Mouse (Mus musculus) neural tube, embryonic 12.5 days (tissue): ENCODE data around the gene Tmem222. TPM values are rescaled to one million over a fixed set of nuclear protein-coding genes. Genes with fewer than 3 reads are reported as not detected.

Source experiments
- ATAC-seq: fragments of 200-750 bp; cut with Nextera tagmentation; 2 replicates; pipeline ENCODE4 v1.8.0; 2017; ENCODE audit warnings: low read depth, mild to moderate bottlenecking, moderate TSS enrichment, moderate library complexity; ENCODE audit not compliant: low FRiP score
- H3K27ac ChIP-seq: fragments of 300-500 bp; sonication (generic); 2 replicates; pipeline ENCODE4 v1.5.1; 2016
- H3K27me3 ChIP-seq: fragments of 300-500 bp; sonication (generic); replicated peaks from 2 replicates; pipeline ENCODE4 v1.6.1; 2016; ENCODE audit warnings: mild to moderate bottlenecking
- H3K36me3 ChIP-seq: fragments of 300-500 bp; sonication (generic); 2 replicates; pipeline ENCODE4 v1.6.1; 2016; ENCODE audit warnings: mild to moderate bottlenecking
- H3K4me1 ChIP-seq: fragments of 300-500 bp; sonication (generic); 2 replicates; pipeline ENCODE4 v1.6.1; 2016
- H3K4me2 ChIP-seq: fragments of 300-500 bp; sonication (generic); replicated peaks from 2 replicates; pipeline ENCODE4 v1.6.1; 2016; ENCODE audit warnings: mild to moderate bottlenecking
- H3K4me3 ChIP-seq: fragments of 300-500 bp; sonication (generic); 2 replicates; pipeline ENCODE4 v1.5.1; 2016
- H3K9ac ChIP-seq: fragments of 300-500 bp; sonication (generic); 2 replicates; pipeline ENCODE4 v1.6.1; 2016; ENCODE audit warnings: mild to moderate bottlenecking
- H3K9me3 ChIP-seq: fragments of 300-500 bp; sonication (generic); 2 replicates; pipeline ENCODE4 v1.6.1; 2016; ENCODE audit warnings: mild to moderate bottlenecking
- WGBS: fragments of 180-500 bp; shearing (Covaris S2); methylation state at CpG from one replicate; pipeline ENCODE4 v1.1.7; 2016; 5-methylcytosine and 5-hydroxymethylcytosine counted together
- polyA plus RNA-seq: library from polyadenylated mRNA; unstranded; fragments of >200 nt; fragmentation: Nextera tagmentation; extraction: Ambion mirVana; gene quantifications from 2 replicates; pipeline ENCODE4 v1.2.1, GENCODE M21; 2016

The Tmem222 gene
- polyA plus RNA-seq, 1 experiment from 2014 or later: 82.0 TPM

DNA sequence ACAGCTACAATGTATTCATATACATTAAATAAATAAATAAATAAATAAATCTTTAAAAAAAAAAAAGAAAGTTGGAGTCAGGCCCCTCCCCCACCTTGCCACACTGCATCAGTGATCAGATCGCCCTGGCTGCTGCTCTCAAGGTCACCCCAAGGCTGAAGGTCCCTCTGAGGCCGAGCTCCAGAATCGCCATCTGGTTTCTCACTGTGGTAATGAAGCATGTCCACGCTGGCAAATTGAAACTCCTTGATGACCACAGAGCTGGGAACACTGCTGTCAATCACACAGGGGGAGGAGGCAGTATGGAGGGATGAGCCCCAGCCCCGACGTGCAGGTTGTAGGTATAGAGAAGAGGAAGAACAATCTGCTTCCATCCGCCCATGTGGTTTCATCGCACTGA lies 50.0 kb downstream of the Tmem222 start:
- WGBS: 46% methylated on average over 8 of the region's 8 CpGs
- peaks cover 4% of the 10 kb centered on the region; the same call in 1 of the 2 replicates for H3K4me1 ChIP-seq
- H3K4me2 ChIP-seq: no peak overlapping the region
- no peak overlapping the region for H3K9ac ChIP-seq
- H3K27me3 ChIP-seq: no peaks in the 10 kb centered on the region
- no peaks in the 10 kb centered on the region for H3K36me3 ChIP-seq
- ATAC-seq: no peak
- no peak overlapping the region for H3K4me3 ChIP-seq
- H3K9me3 ChIP-seq: no peaks in the 10 kb centered on the region
- H3K27ac ChIP-seq: no peak overlapping the region

DNA sequence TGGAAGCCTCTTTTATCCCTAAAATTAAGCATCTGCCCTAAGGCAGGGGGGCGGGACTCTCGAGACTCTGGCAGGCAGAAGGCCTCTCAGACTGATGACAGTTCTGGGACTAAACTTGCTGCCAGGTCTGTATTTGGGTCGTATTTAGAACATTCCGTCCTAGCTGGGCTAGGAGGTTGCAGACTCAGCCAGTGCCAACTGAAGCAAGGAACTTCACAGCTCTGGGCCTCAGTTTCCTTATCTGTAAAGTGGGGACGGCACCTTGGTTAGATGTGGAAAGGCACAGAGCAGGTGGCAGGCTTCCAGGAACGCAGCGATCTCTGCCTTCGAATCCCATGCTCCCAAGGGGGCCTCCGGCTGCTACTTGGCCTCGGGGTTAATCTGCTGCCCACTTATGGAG lies 51.5 kb downstream of the Tmem222 start:
- no peak for ATAC-seq
- Histone ChIP-seq H3K9me3 (no peaks in the 10 kb centered on the region), H3K36me3 (no peaks in the 10 kb centered on the region), H3K27ac (no peak overlapping the region), H3K4me2 (no peak overlapping the region), H3K4me1 (peaks cover 4% of the 10 kb centered on the region; the same call in 1 of the 2 replicates), H3K4me3 (no peak overlapping the region), H3K27me3 (peaks cover 14% of the 10 kb centered on the region), H3K9ac (no peak overlapping the region)
- 76% methylated on average over 10 of the region's 10 CpGs for WGBS

DNA sequence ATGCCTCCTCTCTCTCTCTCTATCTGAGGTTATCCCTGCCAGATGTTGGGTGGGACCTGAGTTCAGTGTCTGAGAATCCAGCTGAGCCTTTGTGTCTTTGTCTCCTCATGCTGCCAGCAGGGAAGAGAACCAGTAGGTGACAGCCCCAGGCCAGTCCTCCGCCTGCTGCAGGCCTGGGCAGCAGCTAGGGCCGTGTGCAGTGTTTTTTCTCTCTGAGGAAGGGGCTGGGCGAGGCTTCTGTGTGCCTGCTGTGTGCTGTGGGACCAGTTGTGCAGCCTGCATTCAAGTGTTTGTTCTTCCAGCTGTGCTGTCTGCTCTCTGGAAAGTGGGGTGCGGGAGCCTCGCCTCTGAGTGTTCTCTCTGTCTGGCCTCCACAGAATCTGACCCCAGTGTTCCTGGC lies 53.7 kb downstream of the Tmem222 start:
- Histone ChIP-seq H3K9me3 (no peaks in the 10 kb centered on the region), H3K4me3 (no peak overlapping the region), H3K27me3 (peaks cover 30% of the 10 kb centered on the region), H3K9ac (no peak overlapping the region), H3K4me2 (no peak overlapping the region), H3K27ac (no peak overlapping the region), H3K36me3 (no peaks in the 10 kb centered on the region), H3K4me1 (peaks cover 11% of the 10 kb centered on the region; the same call in 1 of the 2 replicates)
- WGBS: 45% methylated on average over 5 of the region's 5 CpGs
- ATAC-seq: no peak

DNA sequence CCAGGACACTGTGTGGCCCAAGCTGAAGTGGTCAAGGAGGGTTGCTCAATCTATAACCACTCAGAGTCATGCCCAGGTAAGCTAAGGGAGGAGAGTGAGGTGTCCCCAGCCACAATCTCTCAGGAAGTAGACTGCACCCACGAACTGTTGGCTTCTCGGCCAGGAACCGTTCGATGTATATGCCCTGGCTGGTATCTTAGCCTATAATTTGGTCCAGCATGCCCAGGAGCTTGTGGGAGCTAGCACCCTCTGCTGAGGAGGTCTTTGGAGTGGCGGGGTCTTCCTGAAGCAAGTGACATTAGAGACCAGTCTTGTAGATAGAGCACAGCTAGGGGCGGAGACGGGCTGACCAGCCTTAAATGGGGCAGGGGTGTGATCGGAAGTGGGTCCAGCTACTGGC lies 55.9 kb downstream of the Tmem222 start:
- H3K27ac ChIP-seq: no peak overlapping the region
- ATAC-seq: no peak
- H3K4me2 ChIP-seq: no peak overlapping the region
- no peak overlapping the region for H3K9ac ChIP-seq
- H3K36me3 ChIP-seq: no peaks in the 10 kb centered on the region
- peaks cover 11% of the 10 kb centered on the region; the same call in 1 of the 2 replicates for H3K4me1 ChIP-seq
- WGBS: 86% methylated on average over 8 of the region's 8 CpGs
- H3K9me3 ChIP-seq: no peaks in the 10 kb centered on the region
- no peak overlapping the region for H3K4me3 ChIP-seq
- H3K27me3 ChIP-seq: peaks cover 30% of the 10 kb centered on the region

DNA sequence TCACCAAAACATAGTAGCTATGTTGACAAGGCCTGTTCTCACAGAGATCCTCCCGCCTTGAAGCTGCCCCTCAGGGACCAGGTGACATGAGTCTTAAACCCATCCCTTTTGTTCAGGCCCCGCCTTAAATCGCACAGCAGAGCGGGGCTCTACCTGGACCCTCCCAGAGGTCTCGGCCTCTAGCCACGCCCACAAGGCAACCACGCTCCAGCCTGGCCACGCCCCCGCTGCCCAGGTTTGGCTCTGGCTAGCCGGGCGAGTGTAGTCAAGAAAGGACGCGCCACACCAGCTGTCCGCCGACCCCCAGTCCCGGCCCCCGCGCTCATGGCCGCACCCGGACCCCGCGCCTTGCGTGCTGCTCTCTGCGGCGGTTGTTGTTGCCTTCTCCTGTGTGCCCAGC lies 56.9 kb downstream of the Tmem222 start:
- H3K4me3 ChIP-seq: 0 out of 2 replicates have a peak overlapping the region, but pooled peaks have one; percentile 9
- H3K9ac ChIP-seq: no peak overlapping the region
- no peak overlapping the region for H3K27ac ChIP-seq
- ATAC-seq: no peak
- no peaks in the 10 kb centered on the region for H3K9me3 ChIP-seq
- peak overlapping the region; percentile 60 for H3K4me2 ChIP-seq
- 3% methylated on average over 25 of the region's 25 CpGs for WGBS
- H3K27me3 ChIP-seq: peaks cover 30% of the 10 kb centered on the region
- no peaks in the 10 kb centered on the region for H3K36me3 ChIP-seq
- H3K4me1 ChIP-seq: peaks cover 11% of the 10 kb centered on the region; the same call in 1 of the 2 replicates

DNA sequence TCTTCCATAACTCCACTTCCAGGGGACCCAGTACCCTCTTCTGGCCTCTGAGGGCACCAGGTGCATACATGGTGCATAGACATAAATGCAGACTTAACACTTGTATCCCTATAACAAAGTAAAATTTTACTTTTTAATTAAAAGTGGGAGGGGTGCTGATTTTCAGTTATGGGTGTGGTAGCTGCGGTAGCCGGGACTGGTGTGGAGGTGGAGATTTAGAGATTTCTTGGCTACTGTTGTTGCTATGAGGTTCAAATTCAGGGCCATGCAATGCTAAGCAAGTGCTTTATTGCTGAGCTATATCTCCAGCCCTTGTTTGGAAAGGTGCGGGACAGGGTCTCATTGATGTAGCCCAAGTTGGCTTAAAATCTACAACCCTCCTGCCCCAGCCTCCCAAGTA lies 58.8 kb downstream of the Tmem222 start:
- H3K27me3 ChIP-seq: peaks cover 39% of the 10 kb centered on the region
- H3K4me2 ChIP-seq: no peak overlapping the region
- peaks cover 8% of the 10 kb centered on the region for H3K4me1 ChIP-seq
- no peaks in the 10 kb centered on the region for H3K9me3 ChIP-seq
- no peak overlapping the region for H3K9ac ChIP-seq
- H3K27ac ChIP-seq: no peak overlapping the region
- WGBS: 94% methylated on average over 3 of the region's 3 CpGs
- H3K36me3 ChIP-seq: no peaks in the 10 kb centered on the region
- ATAC-seq: no peak
- no peak overlapping the region for H3K4me3 ChIP-seq

DNA sequence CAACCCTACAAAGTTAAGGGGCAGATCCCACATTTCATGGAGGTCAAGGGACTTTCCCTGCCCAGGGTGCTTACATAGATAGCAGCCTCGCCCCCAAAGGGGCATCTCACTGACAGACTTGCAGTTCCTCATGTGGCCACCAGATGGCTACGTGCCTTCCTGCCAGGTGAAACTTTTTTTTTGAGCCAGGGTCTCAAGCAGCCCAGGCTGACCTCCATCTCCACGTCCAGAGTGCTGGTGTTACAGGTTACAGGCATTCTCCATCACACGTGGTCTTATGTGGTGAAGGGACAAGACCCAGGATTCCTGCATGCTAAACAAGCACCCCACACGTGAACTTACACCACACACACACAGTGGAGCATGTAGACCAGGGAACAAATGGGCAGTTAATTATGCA lies 60.0 kb downstream of the Tmem222 start:
- no peak overlapping the region for H3K27ac ChIP-seq
- H3K9me3 ChIP-seq: no peaks in the 10 kb centered on the region
- no peak for ATAC-seq
- H3K27me3 ChIP-seq: peaks cover 50% of the 10 kb centered on the region
- no peaks in the 10 kb centered on the region for H3K36me3 ChIP-seq
- peaks cover 18% of the 10 kb centered on the region for H3K4me1 ChIP-seq
- WGBS: 2% methylated on average over 5 of the region's 5 CpGs
- no peak overlapping the region for H3K4me3 ChIP-seq
- no peak overlapping the region for H3K9ac ChIP-seq
- H3K4me2 ChIP-seq: no peak overlapping the region

Other genes with a start within 250 kb of the Tmem222 start
- 30.5 and 48.9 TPM in 2 replicates for gene Wasf2, start 147.3 kb downstream of the Tmem222 start, polyA plus RNA-seq
- 0.42 and 0.79 TPM in 2 replicates for gene Cd164l2, start 65.7 kb downstream of the Tmem222 start, polyA plus RNA-seq
- 0.38 and 0.74 TPM in 2 replicates for gene Gpr3, start 65.3 kb downstream of the Tmem222 start, polyA plus RNA-seq
- gene Map3k6, start 37.0 kb downstream of the Tmem222 start, polyA plus RNA-seq: 2.1 and 3.2 TPM in 2 replicates
- 0.66 and 0.73 TPM in 2 replicates for gene Sytl1, start 14.7 kb downstream of the Tmem222 start, polyA plus RNA-seq
- 22.3 and 28.3 TPM in 2 replicates for gene Wdtc1, start 75.7 kb upstream of the Tmem222 start, polyA plus RNA-seq
- 7.1 and 9.0 TPM in 2 replicates for gene Slc9a1, start 91.9 kb upstream of the Tmem222 start, polyA plus RNA-seq
- 0.29 and 0.66 TPM in 2 replicates for gene Tent5b, start 202.3 kb upstream of the Tmem222 start, polyA plus RNA-seq
- gene Trnp1, start 220.8 kb upstream of the Tmem222 start, polyA plus RNA-seq: 2.5 and 3.7 TPM in 2 replicates
- 1.1 and 1.5 TPM in 2 replicates for gene Kdf1, start 241.2 kb upstream of the Tmem222 start, polyA plus RNA-seq